Mouse (Mus musculus) CH12.LX (cell line): ENCODE measurements around the gene Rcan2. TPM values are rescaled to one million over a fixed set of nuclear protein-coding genes. Genes with fewer than 3 reads are reported as not detected.

Experiments
- DNase-seq: peaks from one replicate; pipeline ENCODE4 v3.0.0-alpha.2; 2013; ENCODE audit errors: extremely low read depth
- H3K27ac ChIP-seq: 2 replicates; pipeline ENCODE4 v1.5.1; 2012; ENCODE audit warnings: low read depth, mild to moderate bottlenecking, control low read depth, moderate library complexity; ENCODE audit not compliant: insufficient read depth
- H3K27me3 ChIP-seq: replicated peaks from 2 replicates; pipeline ENCODE3; 2012; ENCODE audit warnings: inconsistent platforms
- H3K36me3 ChIP-seq, 2 experiments: replicated peaks in 1 of 2; 2 replicates each; pipeline versions ENCODE3 to v1.6.1; 2012; ENCODE audit warnings: inconsistent platforms in 1 of 2, low read length in 1 of 2, mild to moderate bottlenecking in 1 of 2, mixed read lengths in 1 of 2, moderate library complexity in 1 of 2; ENCODE audit not compliant: control insufficient read depth in 1 of 2, insufficient read depth in 1 of 2
- H3K4me1 ChIP-seq, 2 experiments: 2 replicates each; pipeline ENCODE4 v1.6.1; 2012; ENCODE audit warnings: inconsistent platforms in 1 of 2, moderate library complexity in 1 of 2; ENCODE audit not compliant: insufficient read depth in 2 of 2, control insufficient read depth in 1 of 2
- H3K4me2 ChIP-seq: 2 replicates; pipeline ENCODE4 v1.6.1; 2012; ENCODE audit warnings: low read depth, mild to moderate bottlenecking, control low read depth; ENCODE audit not compliant: poor library complexity, insufficient read depth, severe bottlenecking
- H3K4me3 ChIP-seq, 3 experiments: fragments of 150-350 bp in 1 of 3; sonication (generic) in 1 of 3; replicated peaks in 1 of 3; 2 replicates each; pipeline versions ENCODE3 to v1.5.1; 2011 to 2012; ENCODE audit warnings: low read depth in 2 of 3, low read length in 2 of 3, mild to moderate bottlenecking in 2 of 3, moderate library complexity in 2 of 3, control low read depth in 1 of 3, improper control_type of control experiment in 1 of 3, inconsistent platforms in 1 of 3, mixed read lengths in 1 of 3; ENCODE audit not compliant: poor library complexity in 1 of 3
- H3K79me2 ChIP-seq: replicated peaks from 2 replicates; pipeline ENCODE4 v1.6.1; 2012; ENCODE audit warnings: mild to moderate bottlenecking, moderate library complexity; ENCODE audit not compliant: control insufficient read depth, poor library complexity, insufficient read depth, severe bottlenecking; ENCODE audit errors: extremely low read depth
- H3K9ac ChIP-seq: 2 replicates; pipeline ENCODE4 v1.6.1; 2012; ENCODE audit warnings: low read depth, mild to moderate bottlenecking, control low read depth, moderate library complexity; ENCODE audit not compliant: insufficient read depth
- H3K9me3 ChIP-seq: replicated peaks from 2 replicates; pipeline ENCODE3; 2012; ENCODE audit warnings: low read length, inconsistent platforms, mixed read lengths
- BHLHE40 ChIP-seq: IDR thresholded peaks from 2 replicates; pipeline ENCODE4 v1.6.1; 2011; ENCODE audit warnings: mild to moderate bottlenecking, low read depth, low read length, improper control_type of control experiment
- CHD1 ChIP-seq: IDR thresholded peaks from 2 replicates; pipeline ENCODE4 v1.6.1; 2012; ENCODE audit warnings: low read depth, low read length, improper control_type of control experiment, inconsistent platforms
- CHD2 ChIP-seq: IDR thresholded peaks from 2 replicates; pipeline ENCODE4 v1.6.1; 2011; ENCODE audit warnings: low read length, improper control_type of control experiment
- EP300 ChIP-seq: IDR thresholded peaks from 2 replicates; pipeline ENCODE4 v1.6.1; 2011; ENCODE audit warnings: low read length, improper control_type of control experiment
- ETS1 ChIP-seq: conservative IDR thresholded peaks from 2 replicates; pipeline ENCODE4 v1.6.1; 2012; ENCODE audit warnings: low read depth, mild to moderate bottlenecking, inconsistent platforms, low read length, improper control_type of control experiment, moderate library complexity
- HCFC1 ChIP-seq: IDR thresholded peaks from 2 replicates; pipeline ENCODE4 v1.6.1; 2012; ENCODE audit warnings: low read depth, mild to moderate bottlenecking, inconsistent platforms, low read length, improper control_type of control experiment
- JUN ChIP-seq: IDR thresholded peaks from 2 replicates; pipeline ENCODE4 v1.6.1; 2011; ENCODE audit warnings: low read depth, mild to moderate bottlenecking, low read length, improper control_type of control experiment, moderate library complexity; ENCODE audit not compliant: insufficient read depth
- JUND ChIP-seq: conservative IDR thresholded peaks from 2 replicates; pipeline ENCODE4 v1.6.1; 2011; ENCODE audit warnings: low read depth, low read length, improper control_type of control experiment
- MEF2A ChIP-seq: IDR thresholded peaks from 2 replicates; pipeline ENCODE4 v1.6.1; 2014; ENCODE audit warnings: low read depth, mild to moderate bottlenecking, inconsistent platforms, low read length, improper control_type of control experiment, borderline replicate concordance
- MXI1 ChIP-seq: IDR thresholded peaks from 2 replicates; pipeline ENCODE4 v1.6.1; 2011; ENCODE audit warnings: mild to moderate bottlenecking, low read depth, low read length, improper control_type of control experiment
- MYC ChIP-seq: IDR thresholded peaks from 2 replicates; pipeline ENCODE4 v1.6.1; 2011; ENCODE audit warnings: low read depth, mild to moderate bottlenecking, improper control_type of control experiment, low read length
- POLR2AphosphoS2 ChIP-seq: IDR thresholded peaks from 2 replicates; pipeline ENCODE4 v1.6.1; 2011; ENCODE audit warnings: low read depth, low read length, improper control_type of control experiment
- RAD21 ChIP-seq: IDR thresholded peaks from 2 replicates; pipeline ENCODE4 v1.6.1; 2011; ENCODE audit warnings: low read depth, mild to moderate bottlenecking, low read length, improper control_type of control experiment, moderate library complexity
- RCOR1 ChIP-seq: conservative IDR thresholded peaks from 2 replicates; pipeline ENCODE4 v1.6.1; 2012; ENCODE audit warnings: low read depth, mild to moderate bottlenecking, inconsistent platforms, low read length, improper control_type of control experiment
- ZC3H11A ChIP-seq: IDR thresholded peaks from 2 replicates; pipeline ENCODE4 v1.6.1; 2012; ENCODE audit warnings: low read depth, mild to moderate bottlenecking, inconsistent platforms, low read length, improper control_type of control experiment
- ZMIZ1 ChIP-seq: IDR thresholded peaks from 2 replicates; pipeline ENCODE4 v1.6.1; 2012; ENCODE audit warnings: low read depth, mild to moderate bottlenecking, inconsistent platforms, low read length, improper control_type of control experiment
- dilution Hi-C: fragments of 300-500 bp; cut with MboI; formaldehyde crosslinking; loops from 2 replicates; pipeline ENCODE4 v1.14.3; 2020; ENCODE audit warnings: low sequenced_read_pairs; ENCODE audit not compliant: extremely low pct_unique_long_range_greater_than_20kb, extremely low pct_ligation_motif_present
- in situ Hi-C: fragments of 300-500 bp; cut with MboI; formaldehyde crosslinking; loops from 3 replicates; pipeline ENCODE4 v1.14.3; 2019; ENCODE audit warnings: low sequenced_read_pairs, low pct_ligation_motif_present, low pct_unique_long_range_greater_than_20kb, mixed read lengths
- polyA plus RNA-seq: library from polyadenylated mRNA; unstranded; fragments of >175 nt; gene quantifications from 2 replicates; pipeline ENCODE4 v1.2.1, GENCODE M21; 2012; ENCODE audit warnings: low read depth; ENCODE audit not compliant: insufficient read length
- total RNA-seq, 2 experiments: library from RNA; depleted of rRNA; stranded (reverse); fragments of 300-350 nt in 1 of 2; fragments of >200 nt in 1 of 2; gene quantifications; 2 replicates each; pipeline ENCODE4 v1.2.3; 2012 to 2014

Rcan2 gene
- total and polyA plus RNA-seq, 3 experiments: 0.32 to 1.5 TPM; not detected in 1

- Histone ChIP-seq H3K27ac (no peak overlapping the region), H3K27me3 (no peaks in the 10 kb centered on the region), H3K9me3 (no peaks in the 10 kb centered on the region), H3K4me3 (no peak overlapping the region), H3K4me2 (no peak overlapping the region), H3K36me3 (no peaks in the 10 kb centered on the region)
- DNase-seq: no peak
- in situ Hi-C loops (no loop called here), dilution Hi-C loops (no loop called here)
- TF ChIP-seq CHD2: no peak
- no peak for TF ChIP-seq RAD21
- no peak for TF ChIP-seq MXI1
- TF ChIP-seq HCFC1: no peak
- TF ChIP-seq ZC3H11A: no peak
- no peak for TF ChIP-seq ZMIZ1
- no peak for TF ChIP-seq CHD1
- TF ChIP-seq BHLHE40: no peak
- no peak for TF ChIP-seq ETS1
- no peak for TF ChIP-seq JUND
- TF ChIP-seq MEF2A: no peak
- TF ChIP-seq POLR2AphosphoS2: no peak
- TF ChIP-seq MYC: no peak
- no peak for TF ChIP-seq EP300
- TF ChIP-seq, all 38 proteins: peak for 0
- Histone ChIP-seq H3K79me2 (no peaks in the 10 kb centered on the region), H3K4me1 (no peaks in the 10 kb centered on the region), H3K9ac (no peak overlapping the region)
Observed at GRCm38 (mm10) chr17:43994080-43994479, 192.9 kb downstream of the Rcan2 start.

- no peaks in the 10 kb centered on the region for H3K27me3 ChIP-seq
- peaks cover 2% of the 10 kb centered on the region for H3K9me3 ChIP-seq
- dilution Hi-C loops: no loop called here
- no peak overlapping the region for H3K27ac ChIP-seq
- no peaks in the 10 kb centered on the region for H3K79me2 ChIP-seq
- TF ChIP-seq CHD2: no peak
- no peak for TF ChIP-seq RCOR1
- no peak for TF ChIP-seq JUN
- no peak for DNase-seq
- in situ Hi-C loops: no loop called here
- no peak overlapping the region for H3K4me2 ChIP-seq
- H3K36me3 ChIP-seq: no peaks in the 10 kb centered on the region
- no peak overlapping the region for H3K9ac ChIP-seq
- no peaks in the 10 kb centered on the region for H3K4me1 ChIP-seq
- H3K4me3 ChIP-seq: no peak overlapping the region
Observed at GRCm38 (mm10) chr17:43997514-43997913, 196.4 kb downstream of the Rcan2 start.
